Mouse (Mus musculus) embryonic facial prominence, embryonic 14.5 days (tissue): ENCODE results near the gene C2cd4c. TPM values are rescaled to one million over a fixed set of nuclear protein-coding genes. Genes with fewer than 3 reads are reported as not detected.

Experiments
- ATAC-seq: fragments of 200-750 bp; cut with Nextera tagmentation; 2 replicates; pipeline ENCODE4 v1.8.0; 2017; ENCODE audit warnings: low read depth, moderate number of reproducible peaks, moderate TSS enrichment
- DNase-seq: peaks from one replicate; pipeline ENCODE4 v3.0.0-alpha.2; 2015; ENCODE audit warnings: low spot score
- H3K27ac ChIP-seq: fragments of 300-500 bp; sonication (generic); replicated peaks from 2 replicates; pipeline ENCODE4 v1.5.1; 2014; ENCODE audit warnings: low read depth, mild to moderate bottlenecking, low read length, moderate library complexity
- H3K27me3 ChIP-seq: fragments of 300-500 bp; sonication (generic); replicated peaks from 2 replicates; pipeline ENCODE4 v1.6.1; 2014; ENCODE audit warnings: low read length; ENCODE audit not compliant: control insufficient read depth, insufficient read depth
- H3K36me3 ChIP-seq: fragments of 300-500 bp; sonication (generic); 2 replicates; pipeline ENCODE4 v1.6.1; 2014; ENCODE audit warnings: low read length, mixed read lengths; ENCODE audit not compliant: control insufficient read depth, insufficient read depth
- H3K4me1 ChIP-seq: fragments of 300-500 bp; sonication (generic); 2 replicates; pipeline ENCODE4 v1.6.1; 2014; ENCODE audit warnings: antibody characterized with exemption, low read length; ENCODE audit not compliant: control insufficient read depth, insufficient read depth
- H3K4me2 ChIP-seq: fragments of 300-500 bp; sonication (generic); 2 replicates; pipeline ENCODE4 v1.6.1; 2014; ENCODE audit warnings: low read depth, mild to moderate bottlenecking, low read length, moderate library complexity, mixed read lengths
- H3K4me3 ChIP-seq: fragments of 300-500 bp; sonication (generic); 2 replicates; pipeline ENCODE4 v1.5.1; 2014; ENCODE audit warnings: low read depth, mild to moderate bottlenecking, low read length
- H3K9ac ChIP-seq: fragments of 300-500 bp; sonication (generic); 2 replicates; pipeline ENCODE4 v1.6.1; 2014; ENCODE audit warnings: low read depth, mild to moderate bottlenecking, low read length, moderate library complexity, mixed read lengths
- H3K9me3 ChIP-seq: fragments of 300-500 bp; sonication (generic); 2 replicates; pipeline ENCODE4 v1.6.1; 2016; ENCODE audit warnings: low read length; ENCODE audit not compliant: control insufficient read depth
- WGBS: fragments of 180-500 bp; shearing (Covaris S2); extraction: QIAGEN DNeasy Blood & Tissue Kit; methylation state at CpG from one replicate; pipeline ENCODE4 v1.1.7; 2014; 5-methylcytosine and 5-hydroxymethylcytosine counted together
- polyA plus RNA-seq: library from polyadenylated mRNA; unstranded; fragments of >200 nt; fragmentation: Nextera tagmentation; extraction: Ambion mirVana; gene quantifications from 2 replicates; pipeline ENCODE4 v1.2.1, GENCODE M21; 2014

Gene C2cd4c
- polyA plus RNA-seq, 1 experiment from 2014 or later = not detected

- DNase-seq (no peak), ATAC-seq (no peak)
- WGBS = 71% methylated on average over 11 of the region's 12 CpGs
- Histone ChIP-seq H3K4me3 (no peak overlapping the region), H3K9ac (no peak overlapping the region), H3K27me3 (no peaks in the 10 kb centered on the region), H3K4me2 (no peak overlapping the region), H3K9me3 (no peaks in the 10 kb centered on the region), H3K4me1 (no peaks in the 10 kb centered on the region), H3K36me3 (no peaks in the 10 kb centered on the region), H3K27ac (no peak overlapping the region)
Measured at GRCm38 (mm10) chr10:79623950-79624349, 10.1 kb upstream of the C2cd4c start.

- DNase-seq (no peak), ATAC-seq (no peak)
- 92% methylated on average over 5 of the region's 5 CpGs for WGBS
- Histone ChIP-seq H3K27me3 (peaks cover 24% of the 10 kb centered on the region), H3K4me3 (no peak overlapping the region), H3K36me3 (no peaks in the 10 kb centered on the region), H3K9ac (no peak overlapping the region), H3K4me1 (0 out of 2 replicates have a peak, but pooled peaks cover 12% of the 10 kb centered on the region), H3K9me3 (no peaks in the 10 kb centered on the region), H3K4me2 (no peak overlapping the region), H3K27ac (no peak overlapping the region)
Measured at GRCm38 (mm10) chr10:79616376-79616775, 2.6 kb upstream of the C2cd4c start.

- WGBS = 22% methylated on average over 8 of the region's 8 CpGs
- peaks cover 29% of the 10 kb centered on the region for H3K27me3 ChIP-seq
- DNase-seq = peak; percentile 28
- no peaks in the 10 kb centered on the region for H3K9me3 ChIP-seq
- no peak overlapping the region for H3K27ac ChIP-seq
- H3K9ac ChIP-seq = no peak overlapping the region
- ATAC-seq = no peak
- no peak overlapping the region for H3K4me3 ChIP-seq
- 0 out of 2 replicates have a peak, but pooled peaks cover 12% of the 10 kb centered on the region for H3K4me1 ChIP-seq
- no peak overlapping the region for H3K4me2 ChIP-seq
- H3K36me3 ChIP-seq = no peaks in the 10 kb centered on the region
Measured at GRCm38 (mm10) chr10:79615860-79616259, 2.0 kb upstream of the C2cd4c start.

GRCm38 (mm10) chr10:79614305-79614643 is 449 bp upstream of the C2cd4c start:
- H3K9me3 ChIP-seq = no peaks in the 10 kb centered on the region
- H3K4me1 ChIP-seq = 0 out of 2 replicates have a peak, but pooled peaks cover 12% of the 10 kb centered on the region
- DNase-seq = no peak
- H3K4me2 ChIP-seq = peak overlapping the region; percentile 97
- no peak; the same call in 1 of the 2 replicates for ATAC-seq
- H3K4me3 ChIP-seq = peak overlapping the region; percentile 55
- WGBS = 100% methylated on average over 1 of the region's 1 CpGs
- H3K9ac ChIP-seq = no peak overlapping the region
- H3K36me3 ChIP-seq = no peaks in the 10 kb centered on the region
- no peak overlapping the region for H3K27ac ChIP-seq
- peaks cover 29% of the 10 kb centered on the region for H3K27me3 ChIP-seq

GRCm38 (mm10) chr10:79612192-79613135 is 1.4 kb downstream of the C2cd4c start:
- H3K36me3 ChIP-seq = no peaks in the 10 kb centered on the region
- peak overlapping the region; percentile 36 for H3K4me2 ChIP-seq
- peaks cover 32% of the 10 kb centered on the region for H3K27me3 ChIP-seq
- DNase-seq = no peak
- H3K9me3 ChIP-seq = no peaks in the 10 kb centered on the region
- H3K4me1 ChIP-seq = 0 out of 2 replicates have a peak, but pooled peaks cover 12% of the 10 kb centered on the region
- peak overlapping the region; percentile 34; the same call in 1 of the 2 replicates for H3K9ac ChIP-seq
- H3K27ac ChIP-seq = no peak overlapping the region
- peak overlapping the region; percentile 18 for H3K4me3 ChIP-seq
- peak; percentile 30; the same call in 1 of the 2 replicates for ATAC-seq
- 13% methylated on average over 46 of the region's 51 CpGs for WGBS

- H3K27me3 ChIP-seq = peaks cover 32% of the 10 kb centered on the region
- H3K9ac ChIP-seq = no peak overlapping the region
- no peaks in the 10 kb centered on the region for H3K9me3 ChIP-seq
- no peak overlapping the region for H3K4me3 ChIP-seq
- no peaks in the 10 kb centered on the region for H3K36me3 ChIP-seq
- DNase-seq (no peak), ATAC-seq (no peak)
- no peak overlapping the region for H3K27ac ChIP-seq
- H3K4me1 ChIP-seq = 0 out of 2 replicates have a peak, but pooled peaks cover 12% of the 10 kb centered on the region
- WGBS = 63% methylated on average over 1 of the region's 5 CpGs
- no peak overlapping the region for H3K4me2 ChIP-seq
Measured at GRCm38 (mm10) chr10:79611296-79611695, 2.5 kb downstream of the C2cd4c start.

GRCm38 (mm10) chr10:79609276-79609675 is 4.5 kb downstream of the C2cd4c start:
- Histone ChIP-seq H3K36me3 (no peaks in the 10 kb centered on the region), H3K9me3 (no peaks in the 10 kb centered on the region), H3K4me1 (0 out of 2 replicates have a peak, but pooled peaks cover 12% of the 10 kb centered on the region), H3K4me3 (no peak overlapping the region), H3K27ac (no peak overlapping the region), H3K9ac (no peak overlapping the region), H3K27me3 (peaks cover 32% of the 10 kb centered on the region), H3K4me2 (no peak overlapping the region)
- 74% methylated on average over 3 of the region's 3 CpGs for WGBS
- ATAC-seq = no peak
- no peak for DNase-seq

GRCm38 (mm10) chr10:79607892-79608291 is 5.9 kb downstream of the C2cd4c start:
- Histone ChIP-seq H3K9ac (no peak overlapping the region), H3K4me3 (no peak overlapping the region), H3K27ac (no peak overlapping the region), H3K27me3 (peaks cover 24% of the 10 kb centered on the region), H3K4me2 (no peak overlapping the region), H3K36me3 (no peaks in the 10 kb centered on the region), H3K9me3 (no peaks in the 10 kb centered on the region), H3K4me1 (0 out of 2 replicates have a peak, but pooled peaks cover 5% of the 10 kb centered on the region)
- 0 out of 2 replicates have a peak, but pooled peaks have one; percentile 31 for ATAC-seq
- WGBS = 25% methylated on average over 2 of the region's 2 CpGs
- DNase-seq = no peak
